Mouse (Mus musculus) liver, postnatal 0 days (tissue): ENCODE results near the gene Fam71b.

Source experiments
- CTCF ChIP-seq: sonication (generic); IDR thresholded peaks from 2 replicates; pipeline ENCODE4 v1.5.1; 2016; ENCODE audit warnings: antibody characterized with exemption, low read depth
- EP300 ChIP-seq: IDR thresholded peaks from 2 replicates; pipeline ENCODE4 v1.6.1; 2016; ENCODE audit warnings: antibody characterized with exemption, low read depth, mild to moderate bottlenecking

- TF ChIP-seq CTCF (no peak), EP300 (no peak)
These were observed 23.0 kb upstream of the Fam71b start for GRCm38 (mm10) chr11:46373071-46374030.
